Mouse (Mus musculus) testis, adult 2 months (tissue): ENCODE results near the gene Nxf2.

Source experiments
- CTCF ChIP-seq: fragments of 200-500 bp; IDR thresholded peaks from 2 replicates; pipeline ENCODE4 v1.5.1; 2012; ENCODE audit warnings: low read depth, mild to moderate bottlenecking, inconsistent platforms, low read length, moderate library complexity; ENCODE audit not compliant: control insufficient read depth, insufficient read depth, insufficient replicate concordance
- POLR2A ChIP-seq: fragments of 200-500 bp; IDR thresholded peaks from 2 replicates; pipeline ENCODE4 v1.6.1; 2012; ENCODE audit warnings: low read depth, mild to moderate bottlenecking, inconsistent platforms, low read length, moderate library complexity; ENCODE audit not compliant: control insufficient read depth

DNA sequence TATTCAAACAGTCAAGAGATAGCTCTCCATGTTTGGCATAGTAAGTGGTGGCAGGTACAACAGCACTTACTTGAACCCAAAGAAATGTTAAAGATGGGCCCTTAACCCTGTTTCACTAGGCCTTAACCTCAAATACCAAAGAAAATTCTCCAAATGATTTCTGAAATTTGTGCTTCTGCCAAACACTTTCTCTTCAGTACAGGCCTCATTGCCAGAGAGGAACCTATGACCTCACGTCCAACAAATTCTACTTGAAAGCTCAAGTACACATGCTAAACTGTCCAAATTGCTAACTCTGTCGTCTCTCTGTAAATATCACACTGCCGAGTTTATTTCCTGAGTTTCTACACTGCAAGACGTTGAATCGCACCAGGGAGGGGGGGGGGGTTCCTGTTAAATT lies 43.5 kb upstream of the Nxf2 start:
- TF ChIP-seq POLR2A, result no peak
- TF ChIP-seq CTCF, result no peak
